Mouse (Mus musculus) stomach, postnatal 0 days (tissue): ENCODE data around the gene Dhrs7c.

Experiments
- CTCF ChIP-seq: IDR thresholded peaks from 2 replicates; pipeline ENCODE4 v1.5.1; 2016; ENCODE audit warnings: antibody characterized with exemption, low read depth, mild to moderate bottlenecking, moderate library complexity
- EP300 ChIP-seq: optimal IDR thresholded peaks from 2 replicates; pipeline ENCODE3; 2016; ENCODE audit warnings: antibody characterized with exemption

- no peak for TF ChIP-seq CTCF
- TF ChIP-seq EP300, result no peak
These were observed 23.6 kb downstream of the Dhrs7c start for GRCm38 (mm10) chr11:67821560-67821959.
